Mouse (Mus musculus) testis, adult 2 months (tissue): ENCODE results near the gene Aff3.

ENCODE experiments used
- CTCF ChIP-seq: fragments of 200-500 bp; IDR thresholded peaks from 2 replicates; pipeline ENCODE4 v1.5.1; 2012; ENCODE audit warnings: low read depth, mild to moderate bottlenecking, inconsistent platforms, low read length, moderate library complexity; ENCODE audit not compliant: control insufficient read depth, insufficient read depth, insufficient replicate concordance
- POLR2A ChIP-seq: fragments of 200-500 bp; IDR thresholded peaks from 2 replicates; pipeline ENCODE4 v1.6.1; 2012; ENCODE audit warnings: low read depth, mild to moderate bottlenecking, inconsistent platforms, low read length, moderate library complexity; ENCODE audit not compliant: control insufficient read depth

DNA sequence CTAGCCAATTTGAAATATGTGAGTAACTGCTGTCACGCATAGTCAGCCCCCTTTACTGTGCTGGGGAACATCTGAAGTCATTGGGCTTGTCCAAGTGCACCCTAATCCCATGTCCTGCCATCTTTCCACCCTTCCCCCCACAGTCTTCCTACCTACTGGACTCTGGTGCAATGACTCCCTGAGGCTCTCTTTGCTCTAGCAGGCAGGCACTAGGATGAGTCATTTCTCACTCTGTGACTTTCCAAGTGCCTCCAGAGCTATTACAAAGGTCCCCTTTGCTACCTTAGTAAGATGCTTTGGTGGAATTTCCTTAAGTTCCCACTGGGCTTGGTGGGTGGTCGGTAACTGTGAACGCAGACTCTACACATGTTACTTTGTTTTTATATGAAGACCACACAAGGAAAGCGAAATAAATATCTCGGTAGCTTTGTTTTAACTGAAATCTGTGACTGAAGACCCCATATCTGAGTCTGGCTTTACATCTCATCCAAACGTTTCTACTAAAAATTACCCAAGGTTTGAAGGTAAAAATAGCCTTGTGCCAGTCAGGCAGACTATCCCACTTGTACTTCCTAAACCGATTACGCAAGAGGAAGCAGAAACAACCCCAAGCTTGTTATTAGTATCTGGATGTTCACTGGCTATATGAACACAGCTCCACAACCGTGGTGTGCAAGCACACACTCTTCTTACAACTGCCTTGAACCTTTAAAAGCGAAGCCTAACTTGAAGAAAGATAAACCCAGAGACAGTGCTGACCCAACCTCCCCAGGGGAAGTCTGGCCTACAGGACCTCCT lies 405.0 kb downstream of the Aff3 start:
- TF ChIP-seq CTCF (no peak), POLR2A (no peak)
